Mouse (Mus musculus) forebrain, embryonic 16.5 days (tissue): ENCODE measurements around the gene Inpp5a. TPM values are rescaled to one million over a fixed set of nuclear protein-coding genes. Genes with fewer than 3 reads are reported as not detected.

Experiments used
- ATAC-seq: fragments of 200-750 bp; cut with Nextera tagmentation; 2 replicates; pipeline ENCODE4 v1.8.0; 2017; ENCODE audit warnings: mild to moderate bottlenecking, moderate library complexity
- H3K27ac ChIP-seq: fragments of 300-500 bp; sonication (generic); 2 replicates; pipeline ENCODE4 v1.5.1; 2014; ENCODE audit warnings: low read length, control low read depth
- H3K27me3 ChIP-seq: fragments of 300-500 bp; sonication (generic); replicated peaks from 2 replicates; pipeline ENCODE4 v1.6.1; 2014; ENCODE audit warnings: low read length; ENCODE audit not compliant: control insufficient read depth, insufficient read depth
- H3K36me3 ChIP-seq: fragments of 300-500 bp; sonication (generic); 2 replicates; pipeline ENCODE4 v1.6.1; 2014; ENCODE audit not compliant: control insufficient read depth, insufficient read depth
- H3K4me1 ChIP-seq: fragments of 300-500 bp; sonication (generic); replicated peaks from 2 replicates; pipeline ENCODE4 v1.6.1; 2014; ENCODE audit warnings: low read length; ENCODE audit not compliant: control insufficient read depth, insufficient read depth
- H3K4me2 ChIP-seq: fragments of 300-500 bp; sonication (generic); 2 replicates; pipeline ENCODE4 v1.6.1; 2014; ENCODE audit warnings: mild to moderate bottlenecking, low read length, control low read depth
- H3K4me3 ChIP-seq: fragments of 300-500 bp; sonication (generic); replicated peaks from 2 replicates; pipeline ENCODE4 v1.5.1; 2014; ENCODE audit warnings: mild to moderate bottlenecking, low read length, control low read depth
- H3K9ac ChIP-seq: fragments of 300-500 bp; sonication (generic); replicated peaks from 2 replicates; pipeline ENCODE4 v1.6.1; 2014; ENCODE audit warnings: low read depth, low read length, control low read depth
- H3K9me3 ChIP-seq: fragments of 300-500 bp; sonication (generic); 2 replicates; pipeline ENCODE4 v1.6.1; 2016; ENCODE audit warnings: low read length; ENCODE audit not compliant: control insufficient read depth
- WGBS: fragments of 180-500 bp; shearing (Covaris S2); extraction: QIAGEN DNeasy Blood & Tissue Kit; methylation state at CpG from one replicate; pipeline ENCODE4 v1.1.7; 2014; 5-methylcytosine and 5-hydroxymethylcytosine counted together
- polyA plus RNA-seq: library from polyadenylated mRNA; unstranded; fragments of >200 nt; fragmentation: Nextera tagmentation; extraction: Ambion mirVana; gene quantifications from 2 replicates; pipeline ENCODE4 v1.2.1, GENCODE M21; 2015

The Inpp5a gene
- polyA plus RNA-seq, 1 experiment from 2014 or later, result 11.2 TPM

- no peaks in the 10 kb centered on the region for H3K36me3 ChIP-seq
- no peak overlapping the region for H3K27ac ChIP-seq
- no peaks in the 10 kb centered on the region for H3K9me3 ChIP-seq
- no peak overlapping the region for H3K9ac ChIP-seq
- ATAC-seq, result no peak
- no peaks in the 10 kb centered on the region for H3K4me1 ChIP-seq
- no peak overlapping the region for H3K4me2 ChIP-seq
- no peaks in the 10 kb centered on the region for H3K27me3 ChIP-seq
- no peak overlapping the region for H3K4me3 ChIP-seq
- WGBS, result 93% methylated on average over 4 of the region's 4 CpGs
Observed at GRCm38 (mm10) chr7:139492351-139492750, 103.4 kb downstream of the Inpp5a start.

DNA sequence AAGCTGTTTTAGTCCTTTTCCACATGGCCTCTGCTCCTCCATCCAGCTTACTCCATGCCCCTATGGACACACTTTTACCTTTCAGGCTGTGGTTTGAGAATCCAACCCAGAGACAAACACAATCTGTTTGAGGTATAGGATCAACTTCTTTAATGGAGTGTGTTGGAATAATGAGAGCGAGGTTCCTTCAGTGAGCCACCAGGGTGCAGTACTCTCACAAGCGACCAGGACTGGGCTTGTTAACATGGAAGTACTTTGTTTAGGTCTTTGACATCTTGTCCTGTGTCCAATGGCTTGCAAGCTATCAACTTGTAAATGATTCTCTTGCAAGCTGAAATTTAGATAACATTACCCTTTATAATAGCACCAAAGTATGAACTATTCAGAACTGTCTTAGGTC lies 104.0 kb downstream of the Inpp5a start:
- WGBS, result 32% methylated on average over 2 of the region's 2 CpGs

DNA sequence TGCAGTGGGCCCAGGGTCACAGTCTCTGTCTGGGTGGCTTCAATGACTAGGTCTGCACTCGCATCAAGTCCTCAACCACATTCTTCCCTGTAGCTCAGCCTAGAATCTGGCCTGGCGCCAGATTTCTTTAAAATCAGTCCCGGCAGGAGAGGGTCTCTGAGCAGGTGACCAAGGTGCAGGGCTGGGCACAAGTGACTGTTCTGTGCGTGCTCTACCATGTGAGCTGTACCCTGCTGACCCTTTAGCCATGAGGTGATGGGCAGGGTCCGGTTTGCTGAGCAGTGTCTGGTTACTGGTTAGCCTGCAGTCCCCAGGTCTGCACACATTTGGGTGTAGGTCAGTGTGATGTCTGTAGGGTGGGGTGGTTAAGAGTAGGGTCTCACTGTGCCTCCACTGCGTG lies 106.9 kb downstream of the Inpp5a start:
- no peak overlapping the region for H3K4me2 ChIP-seq
- no peaks in the 10 kb centered on the region for H3K27me3 ChIP-seq
- no peaks in the 10 kb centered on the region for H3K4me1 ChIP-seq
- ATAC-seq, result no peak
- no peak overlapping the region for H3K9ac ChIP-seq
- 79% methylated on average over 6 of the region's 6 CpGs for WGBS
- no peak overlapping the region for H3K4me3 ChIP-seq
- no peak overlapping the region for H3K27ac ChIP-seq
- no peaks in the 10 kb centered on the region for H3K36me3 ChIP-seq
- H3K9me3 ChIP-seq, result no peaks in the 10 kb centered on the region

More for the DNA sequence above, 104.0 kb downstream of the Inpp5a start:
- no peaks in the 10 kb centered on the region for H3K36me3 ChIP-seq
- H3K27ac ChIP-seq, result no peak overlapping the region
- ATAC-seq, result no peak
- H3K9me3 ChIP-seq, result no peaks in the 10 kb centered on the region
- no peak overlapping the region for H3K9ac ChIP-seq
- H3K27me3 ChIP-seq, result no peaks in the 10 kb centered on the region
- no peak overlapping the region for H3K4me2 ChIP-seq
- H3K4me3 ChIP-seq, result no peak overlapping the region
- H3K4me1 ChIP-seq, result no peaks in the 10 kb centered on the region

- H3K4me1 ChIP-seq, result no peaks in the 10 kb centered on the region
- ATAC-seq, result no peak
- no peak overlapping the region for H3K27ac ChIP-seq
- no peaks in the 10 kb centered on the region for H3K9me3 ChIP-seq
- WGBS, result 31% methylated on average over 19 of the region's 19 CpGs
- H3K4me2 ChIP-seq, result no peak overlapping the region
- no peaks in the 10 kb centered on the region for H3K36me3 ChIP-seq
- no peak overlapping the region for H3K4me3 ChIP-seq
- no peaks in the 10 kb centered on the region for H3K27me3 ChIP-seq
- H3K9ac ChIP-seq, result no peak overlapping the region
Observed at GRCm38 (mm10) chr7:139498038-139498625, 109.2 kb downstream of the Inpp5a start.

- WGBS, result 81% methylated on average over 7 of the region's 7 CpGs
Observed at GRCm38 (mm10) chr7:139504064-139504463, 115.2 kb downstream of the Inpp5a start.

DNA sequence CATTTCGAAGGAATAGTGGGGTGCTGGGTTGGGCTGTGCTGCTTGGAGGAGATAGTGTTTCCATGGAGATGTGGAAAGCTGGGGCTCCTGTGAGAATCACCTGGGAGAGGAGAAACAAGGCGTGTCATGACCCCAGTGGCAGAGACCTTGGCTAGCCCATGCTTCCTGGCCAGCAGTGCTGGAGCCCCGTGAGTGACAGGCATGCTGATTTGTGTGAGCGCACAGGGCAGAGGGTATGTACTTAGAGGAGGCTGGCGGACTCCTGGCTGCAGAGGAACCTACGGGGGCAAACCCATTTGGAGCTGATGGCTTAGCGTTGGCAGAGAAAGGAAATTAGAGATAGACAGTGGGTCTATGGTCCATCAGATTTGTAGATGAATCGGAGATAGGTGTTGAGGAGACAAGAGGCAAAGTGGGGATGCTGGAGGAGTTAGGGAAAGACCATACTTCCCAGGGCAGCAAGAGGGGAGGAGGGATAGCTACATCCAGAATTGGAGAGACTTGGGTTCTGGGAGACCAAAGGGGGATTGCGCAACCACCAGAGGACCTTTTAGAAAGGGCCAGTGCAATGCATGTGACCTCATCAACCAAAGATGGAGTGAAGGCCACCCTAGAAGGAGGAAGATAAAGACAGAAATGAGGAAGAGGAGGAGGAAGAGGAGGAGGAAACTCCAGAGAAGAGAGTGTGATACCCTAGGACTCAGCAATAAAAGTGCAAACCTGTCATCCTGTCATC lies 117.9 kb downstream of the Inpp5a start:
- Histone ChIP-seq H3K9me3 (no peaks in the 10 kb centered on the region), H3K4me1 (no peaks in the 10 kb centered on the region), H3K27me3 (no peaks in the 10 kb centered on the region), H3K9ac (no peak overlapping the region), H3K4me3 (no peak overlapping the region), H3K4me2 (no peak overlapping the region), H3K27ac (no peak overlapping the region), H3K36me3 (no peaks in the 10 kb centered on the region)
- 84% methylated on average over 9 of the region's 9 CpGs for WGBS
- no peak for ATAC-seq

More at GRCm38 (mm10) chr7:139504064-139504463, 115.2 kb downstream of the Inpp5a start:
- Histone ChIP-seq H3K4me1 (no peaks in the 10 kb centered on the region), H3K9me3 (no peaks in the 10 kb centered on the region), H3K27ac (no peak overlapping the region), H3K9ac (no peak overlapping the region), H3K36me3 (no peaks in the 10 kb centered on the region), H3K27me3 (no peaks in the 10 kb centered on the region), H3K4me3 (no peak overlapping the region), H3K4me2 (no peak overlapping the region)
- ATAC-seq, result no peak

- H3K27me3 ChIP-seq, result no peaks in the 10 kb centered on the region
Observed at GRCm38 (mm10) chr7:139508938-139509337, 120.0 kb downstream of the Inpp5a start.

DNA sequence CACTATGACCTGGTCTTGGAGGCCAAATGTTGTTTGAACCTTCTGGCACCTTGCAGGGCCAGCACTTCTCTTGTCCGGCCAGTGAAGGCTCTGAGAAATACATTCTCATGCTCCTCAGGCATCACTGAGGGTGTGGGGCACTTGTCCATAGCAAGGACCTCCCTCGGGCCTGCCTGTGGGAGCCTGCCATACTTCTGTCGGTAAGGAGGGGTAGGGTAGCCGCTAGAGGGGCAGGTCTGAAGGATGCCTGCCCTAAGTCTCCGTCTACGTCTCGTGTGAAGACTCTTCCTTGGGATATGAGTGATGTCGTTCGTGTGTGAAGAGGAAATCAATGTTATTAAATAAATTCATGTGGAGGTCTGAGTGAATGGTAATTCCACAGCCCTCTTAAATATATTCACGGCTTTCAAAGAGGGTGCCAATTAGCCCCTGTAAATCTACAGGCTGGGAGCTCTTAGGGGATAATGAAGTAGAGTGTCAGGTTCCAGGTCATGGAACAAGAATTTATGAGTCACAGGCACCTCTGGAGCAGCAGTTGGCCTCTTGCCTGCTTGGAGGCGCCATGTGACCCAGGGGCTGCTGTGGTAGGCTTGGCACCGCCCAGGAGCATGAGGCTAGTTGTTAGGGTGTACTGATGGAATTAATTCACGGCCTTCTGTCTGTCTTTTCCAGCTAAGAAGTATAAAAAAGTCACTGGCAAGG lies 127.2 kb downstream of the Inpp5a start:
- H3K36me3 ChIP-seq, result no peaks in the 10 kb centered on the region
- WGBS, result 29% methylated on average over 13 of the region's 13 CpGs
- no peak overlapping the region for H3K27ac ChIP-seq
- no peak; the same call in 1 of the 2 replicates for ATAC-seq
- H3K4me2 ChIP-seq, result no peak overlapping the region
- H3K4me3 ChIP-seq, result no peak overlapping the region
- no peak overlapping the region for H3K9ac ChIP-seq
- peaks cover 7% of the 10 kb centered on the region; the same call in 1 of the 2 replicates for H3K4me1 ChIP-seq
- H3K9me3 ChIP-seq, result no peaks in the 10 kb centered on the region
- H3K27me3 ChIP-seq, result no peaks in the 10 kb centered on the region

More at GRCm38 (mm10) chr7:139508938-139509337, 120.0 kb downstream of the Inpp5a start:
- Histone ChIP-seq H3K4me2 (no peak overlapping the region), H3K36me3 (no peaks in the 10 kb centered on the region), H3K9ac (no peak overlapping the region), H3K9me3 (no peaks in the 10 kb centered on the region), H3K4me1 (no peaks in the 10 kb centered on the region), H3K27ac (no peak overlapping the region), H3K4me3 (no peak overlapping the region)
- ATAC-seq, result no peak
- WGBS, result 78% methylated on average over 4 of the region's 4 CpGs

- Histone ChIP-seq H3K9ac (no peak overlapping the region), H3K27ac (no peak overlapping the region), H3K4me1 (peaks cover 7% of the 10 kb centered on the region; the same call in 1 of the 2 replicates), H3K27me3 (no peaks in the 10 kb centered on the region), H3K4me2 (no peak overlapping the region), H3K9me3 (no peaks in the 10 kb centered on the region), H3K4me3 (no peak overlapping the region), H3K36me3 (no peaks in the 10 kb centered on the region)
- ATAC-seq, result no peak
- 86% methylated on average over 5 of the region's 5 CpGs for WGBS
Observed at GRCm38 (mm10) chr7:139516661-139517016, 127.7 kb downstream of the Inpp5a start.
